ENCODE assay signal across 24 mouse cellular contexts in genomic region chr19:34199488-34199887, GRCm38 (mm10). TPM values are rescaled to one million over a fixed set of nuclear protein-coding genes. Genes with fewer than 3 reads are reported as not detected.
DNase-seq lines count a peak whose midpoint lies in the region; ATAC-seq and TF ChIP-seq lines count a peak whose summit lies in the region.
"Had no signal": no experiment of that assay in that cellular context is flagged by ENCODE, and none has a peak within 500 bp of the region (broad histone marks: within the 10 kb centered on the region; RNA-seq: fewer than 3 reads in every experiment).

No protein-coding gene starts in this region.

- peak; percentile 9 for DNase-seq in kidney, adult 2 months
- DNase-seq in CD4-positive helper T cell, adult 2 months (ENCODE audit: low read depth, low spot score) = peak; percentile 30
- no peak for DNase-seq in cerebellum, postnatal 4 days (ENCODE audit: low spot score in 2 of 2)
- no peak for DNase-seq in kidney, adult 11 months
- DNase-seq: adrenal gland, postnatal 36 days; cerebellum, postnatal 10 days; forebrain, postnatal 0 days; heart, postnatal 10 days; kidney, postnatal 25 days; layer of hippocampus, adult 9-11 months; lung, postnatal 14 days; thymus, postnatal 14 days had no signal

- no peak overlapping the region for H3K9ac ChIP-seq in kidney, embryonic 16.5 days (replicated peaks; ENCODE audit: low read length)
- H3K9ac ChIP-seq in forebrain, embryonic 12.5 days = no peak overlapping the region
- H3K9ac ChIP-seq: embryonic facial prominence, embryonic 12.5 days; forebrain, postnatal 0 days; hindbrain, embryonic 13.5 days; limb, embryonic 12.5 days; midbrain, embryonic 12.5 days had no signal

- H3K27ac ChIP-seq in kidney, adult 2 months (ENCODE audit: insufficient read depth, low read depth, low read length) = no peak overlapping the region
- H3K27ac ChIP-seq in kidney, embryonic 16.5 days (ENCODE audit: low read length) = no peak overlapping the region
- H3K27ac ChIP-seq in forebrain, embryonic 12.5 days = no peak overlapping the region
- H3K27ac ChIP-seq: embryonic facial prominence, embryonic 12.5 days; heart, embryonic 10.5 days; hindbrain, embryonic 13.5 days; limb, embryonic 12.5 days; midbrain, embryonic 12.5 days; stomach, postnatal 0 days had no signal

- no peaks in the 10 kb centered on the region for H3K27me3 ChIP-seq in kidney, adult 2 months (replicated peaks; ENCODE audit: control insufficient read depth, insufficient read depth, low read length)
- no peaks in the 10 kb centered on the region for H3K27me3 ChIP-seq in kidney, embryonic 16.5 days (ENCODE audit: insufficient read depth, low read length)
- H3K27me3 ChIP-seq in myocyte (ENCODE audit: control insufficient read depth, insufficient read depth, insufficient read length) = no peaks in the 10 kb centered on the region
- H3K27me3 ChIP-seq in forebrain, embryonic 12.5 days = no peaks in the 10 kb centered on the region
- H3K27me3 ChIP-seq: embryonic facial prominence, embryonic 12.5 days; hindbrain, embryonic 13.5 days; limb, embryonic 12.5 days had no signal

- ATAC-seq in kidney, embryonic 16.5 days (ENCODE audit: low FRiP score, low TSS enrichment) = no peak
- ATAC-seq in granulocyte monocyte progenitor cell, adult 5-6 weeks (replicated peaks; ENCODE audit: poor library complexity, severe bottlenecking) = peak; percentile 64
- no peak for ATAC-seq in forebrain, embryonic 12.5 days (ENCODE audit: low FRiP score)
- ATAC-seq: forebrain, postnatal 0 days; intestine, postnatal 0 days had no signal

- H3K4me3 ChIP-seq in kidney, adult 2 months (ENCODE audit: insufficient read depth, low read depth, low read length) = no peak overlapping the region
- H3K4me3 ChIP-seq in kidney, embryonic 16.5 days (ENCODE audit: low read length) = no peak overlapping the region
- no peak overlapping the region for H3K4me3 ChIP-seq in myocyte
- no peak overlapping the region for H3K4me3 ChIP-seq in forebrain, embryonic 12.5 days (replicated peaks)
- H3K4me3 ChIP-seq: embryonic facial prominence, embryonic 12.5 days; heart, embryonic 10.5 days; hindbrain, embryonic 13.5 days; limb, embryonic 12.5 days; midbrain, embryonic 12.5 days had no signal

- peaks cover 96% of the 10 kb centered on the region for H3K79me2 ChIP-seq in myocyte (ENCODE audit: control insufficient read depth, insufficient read depth)

- 50% methylated on average over 2 of the region's 2 CpGs for WGBS in kidney, adult 2 months
- WGBS in kidney, embryonic 16.5 days = 66% methylated on average over 2 of the region's 2 CpGs
- WGBS in forebrain, embryonic 12.5 days = 78% methylated on average over 2 of the region's 2 CpGs

- TF ChIP-seq POLR2A in kidney, adult 2 months (IDR thresholded peaks at IDR 0.05; ENCODE audit: low read depth, low read length) = no peak
- no peak for TF ChIP-seq POLR2A in myocyte (IDR thresholded peaks at IDR 0.05; ENCODE audit: insufficient read length, low read depth)

- H3K4me1 ChIP-seq in kidney, adult 2 months (ENCODE audit: control insufficient read depth, insufficient read depth, low read length) = peaks cover 3% of the 10 kb centered on the region; the same call in 1 of the 2 replicates
- peaks cover 5% of the 10 kb centered on the region; the same call in 1 of the 2 replicates for H3K4me1 ChIP-seq in kidney, embryonic 16.5 days (ENCODE audit: insufficient read depth, low read length)
- H3K4me1 ChIP-seq in forebrain, embryonic 12.5 days = no peaks in the 10 kb centered on the region
- H3K4me1 ChIP-seq: heart, embryonic 10.5 days; hindbrain, embryonic 13.5 days; midbrain, embryonic 12.5 days had no signal

- H3K36me3 ChIP-seq in kidney, adult 2 months (ENCODE audit: control insufficient read depth, insufficient read depth, low read length) = no peaks in the 10 kb centered on the region
- no peaks in the 10 kb centered on the region for H3K36me3 ChIP-seq in kidney, embryonic 16.5 days (ENCODE audit: insufficient read depth, low read length)
- H3K36me3 ChIP-seq in myocyte (ENCODE audit: control insufficient read depth, insufficient read depth) = no peaks in the 10 kb centered on the region
- H3K36me3 ChIP-seq in forebrain, embryonic 12.5 days (replicated peaks) = no peaks in the 10 kb centered on the region
- H3K36me3 ChIP-seq: embryonic facial prominence, embryonic 12.5 days; heart, embryonic 10.5 days; hindbrain, embryonic 13.5 days; limb, embryonic 12.5 days; midbrain, embryonic 12.5 days had no signal

- H3ac ChIP-seq in myocyte (ENCODE audit: control insufficient read depth, insufficient read length) = no peak overlapping the region

- TF ChIP-seq CTCF in kidney, adult 2 months (conservative IDR thresholded peaks at IDR 0.05; ENCODE audit: insufficient read depth, insufficient read length, low read depth, low read length) = no peak

- H3K4me2 ChIP-seq in kidney, embryonic 16.5 days (replicated peaks; ENCODE audit: low read depth, low read length) = no peak overlapping the region
- peak overlapping the region; percentile 35 for H3K4me2 ChIP-seq in myocyte (ENCODE audit: low read depth)
- no peak overlapping the region for H3K4me2 ChIP-seq in forebrain, embryonic 12.5 days
- H3K4me2 ChIP-seq: embryonic facial prominence, embryonic 12.5 days; hindbrain, embryonic 13.5 days; limb, embryonic 12.5 days; midbrain, embryonic 12.5 days had no signal

- H3K9me3 ChIP-seq in kidney, embryonic 16.5 days (ENCODE audit: low read length) = no peaks in the 10 kb centered on the region
- H3K9me3 ChIP-seq in forebrain, embryonic 12.5 days = no peaks in the 10 kb centered on the region
- H3K9me3 ChIP-seq: embryonic facial prominence, embryonic 12.5 days; heart, embryonic 10.5 days; hindbrain, embryonic 13.5 days; limb, embryonic 12.5 days; midbrain, embryonic 12.5 days had no signal

TF ChIP-seq in myocyte, 11 proteins besides CTCF, POLR2A, EP300 and RAD21:
- no peak for TF ChIP-seq MAX (IDR thresholded peaks at IDR 0.05; ENCODE audit: low read depth)
- TF ChIP-seq TCF12 (IDR thresholded peaks at IDR 0.05; ENCODE audit: insufficient read depth, poor library complexity, severe bottlenecking) = no peak
- no peak for TF ChIP-seq MYOG (IDR thresholded peaks at IDR 0.05; ENCODE audit: control insufficient read depth in 1 of 3, insufficient read depth in 1 of 3, insufficient read length in 2 of 3, low read depth in 2 of 3)
- TF ChIP-seq E2F4 (IDR thresholded peaks at IDR 0.05; ENCODE audit: insufficient read depth) = no peak
- no peak for TF ChIP-seq SRF (IDR thresholded peaks at IDR 0.05; ENCODE audit: control insufficient read depth, insufficient read length, low read depth)
- no peak for TF ChIP-seq REST (IDR thresholded peaks at IDR 0.05; ENCODE audit: insufficient read depth, insufficient read length)
- TF ChIP-seq CEBPB (IDR thresholded peaks at IDR 0.05; ENCODE audit: insufficient read depth, poor library complexity, severe bottlenecking) = no peak
- no peak for TF ChIP-seq USF1 (IDR thresholded peaks at IDR 0.05; ENCODE audit: low read depth)

RNA-seq across cellular contexts. Expression of gene Stambpl1, which starts 7.5 kb away (rescaled TPM):
- polyA plus RNA-seq in kidney, adult 2 months (2012; rRNA removed) = 1.6 and 2.2 TPM in 2 replicates
- 4.5 and 5.0 TPM in 2 replicates for polyA plus RNA-seq in kidney, embryonic 16.5 days (2015; fragmentation: Nextera tagmentation; extraction: Ambion mirVana)
- total RNA-seq in granulocyte monocyte progenitor cell, adult 5-6 weeks (2014; fragmentation: Nextera tagmentation) = 12.4 and 34.2 TPM in 2 replicates
- 12.7 and 23.8 TPM in 2 replicates for total RNA-seq in granulocyte monocyte progenitor cell, adult 5-6 weeks (2017)
- polyA plus RNA-seq in myocyte (2012; fragmentation: generic; extraction: Trizol) = 26.9 TPM
- polyA plus RNA-seq in forebrain, embryonic 12.5 days (2016; fragmentation: Nextera tagmentation; extraction: Ambion mirVana) = 2.5 and 3.2 TPM in 2 replicates

RNA-seq across cellular contexts. Expression of gene Ankrd22, which starts 33.6 kb away (rescaled TPM):
- polyA plus RNA-seq in kidney, adult 2 months (2012; rRNA removed) = not detected in 2 replicates
- 0.06 TPM in 1 of 2 replicates, not detected in the other for polyA plus RNA-seq in kidney, embryonic 16.5 days (2015; fragmentation: Nextera tagmentation; extraction: Ambion mirVana)
- total RNA-seq in granulocyte monocyte progenitor cell, adult 5-6 weeks (2014; fragmentation: Nextera tagmentation) = 0.26 TPM in 1 of 2 replicates, not detected in the other
- 0.98 and 2.0 TPM in 2 replicates for total RNA-seq in granulocyte monocyte progenitor cell, adult 5-6 weeks (2017)
- polyA plus RNA-seq in myocyte (2012; fragmentation: generic; extraction: Trizol) = 0.06 TPM
- not detected in 2 replicates for polyA plus RNA-seq in forebrain, embryonic 12.5 days (2016; fragmentation: Nextera tagmentation; extraction: Ambion mirVana)
- total RNA-seq: adrenal gland, postnatal 36 days; forebrain, postnatal 0 days; gastrocnemius, adult 8-10 months; heart, postnatal 10 days had no signal
- polyA plus RNA-seq: forebrain, postnatal 0 days; heart, embryonic 10.5 days; hindbrain, embryonic 13.5 days; midbrain, embryonic 12.5 days had no signal

RNA-seq across cellular contexts. Expression of gene Acta2, which starts 55.9 kb away (rescaled TPM):
- 88.2 and 172 TPM in 2 replicates for polyA plus RNA-seq in kidney, adult 2 months (2012; rRNA removed)
- 352 and 628 TPM in 2 replicates for polyA plus RNA-seq in kidney, embryonic 16.5 days (2015; fragmentation: Nextera tagmentation; extraction: Ambion mirVana)
- 2.1 TPM in 1 of 2 replicates, not detected in the other for total RNA-seq in granulocyte monocyte progenitor cell, adult 5-6 weeks (2014; fragmentation: Nextera tagmentation)
- total RNA-seq in granulocyte monocyte progenitor cell, adult 5-6 weeks (2017) = 0.17 and 0.21 TPM in 2 replicates
- polyA plus RNA-seq in myocyte (2012; fragmentation: generic; extraction: Trizol) = 2,495 TPM
- 22.7 and 43.7 TPM in 2 replicates for polyA plus RNA-seq in forebrain, embryonic 12.5 days (2016; fragmentation: Nextera tagmentation; extraction: Ambion mirVana)

Comparison
In these comparisons a context has a peak if more than half of its experiments do, and no peak if none do; other contexts are left out.
1. DNase-seq: peak in kidney, adult 2 months (single experiment) and CD4-positive helper T cell, adult 2 months (single experiment); none in cerebellum, postnatal 4 days (0 of 2) and kidney, adult 11 months (single experiment).